Mouse (Mus musculus): ENCODE results near the gene Nptx2.

DNA sequence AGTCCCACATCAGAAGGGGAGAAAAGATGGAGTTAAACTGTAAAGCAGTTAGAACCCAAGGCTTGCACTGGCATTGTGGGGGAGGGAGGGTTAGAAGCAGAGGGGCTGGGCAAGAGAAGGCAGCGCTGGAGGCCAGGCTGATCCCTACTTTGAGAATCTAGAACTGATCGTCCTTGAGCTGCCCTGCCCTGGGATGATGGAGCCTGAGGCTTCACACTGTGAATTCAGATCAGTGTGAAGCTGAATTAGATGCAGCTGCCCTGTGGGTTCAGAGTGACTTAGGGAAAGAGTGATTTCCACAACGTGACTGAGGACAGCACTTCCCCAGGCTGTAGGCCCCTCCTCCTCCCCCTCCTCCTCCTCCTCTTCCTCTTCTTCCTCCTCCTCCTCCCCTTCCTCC, 25.6 kb upstream of the Nptx2 start:
- TF ChIP-seq POLR2A (IDR thresholded peaks at IDR 0.05; ENCODE audit: insufficient read length, low read depth) (no peak), MAX (IDR thresholded peaks at IDR 0.05; ENCODE audit: low read depth) (no peak), TCF12 (IDR thresholded peaks at IDR 0.05; ENCODE audit: insufficient read depth, poor library complexity, severe bottlenecking) (no peak), MYOD1 (IDR thresholded peaks at IDR 0.05; ENCODE audit: control insufficient read depth in 1 of 3, insufficient read length in 2 of 3, low read depth in 2 of 3) (no peak), POLR2AphosphoS2 (IDR thresholded peaks at IDR 0.05; ENCODE audit: insufficient read length, low read depth) (no peak), MYOG (IDR thresholded peaks at IDR 0.05; ENCODE audit: control insufficient read depth in 1 of 3, insufficient read depth in 1 of 3, insufficient read length in 2 of 3, low read depth in 2 of 3) (no peak)
